Mouse (Mus musculus): ENCODE measurements around the gene Dcst1.

DNA sequence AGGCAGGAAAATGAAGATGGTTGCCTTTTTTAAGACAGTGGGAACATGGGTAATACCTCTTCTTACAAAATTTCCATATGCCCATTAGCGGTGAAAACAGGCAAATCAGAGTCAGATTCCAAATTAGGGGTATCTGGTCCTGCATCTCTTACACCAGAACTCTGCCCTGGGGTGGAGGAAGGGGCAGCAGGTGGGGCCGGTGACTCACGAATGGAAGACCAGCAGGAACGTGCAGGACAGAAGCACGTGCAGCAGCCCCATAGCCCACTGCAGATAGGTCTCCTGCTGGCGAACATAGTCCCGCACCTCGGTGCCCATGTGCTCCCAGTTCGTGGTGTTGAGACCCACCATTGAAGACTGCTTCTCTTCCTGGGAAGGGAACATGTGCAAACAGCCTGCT, 9.0 kb downstream of the Dcst1 start:
- TF ChIP-seq CTCF (IDR thresholded peaks at IDR 0.05; ENCODE audit: insufficient read depth, low read depth, low read length), result no peak
- TF ChIP-seq POLR2A (IDR thresholded peaks at IDR 0.05; ENCODE audit: insufficient read depth, low read depth, low read length), result no peak
